Mouse (Mus musculus) frontal cortex, postnatal 14 days (tissue): ENCODE data around the gene Tdg.
"Not testable (repeated sequence)": the region's sequence is repeated elsewhere in the genome, so short reads cannot be mapped to it uniquely, and the experiment has no call there.

Source experiments
- DNase-seq, 2 experiments: peaks; one replicate each; pipeline ENCODE4 v3.0.0; 2022; ENCODE audit warnings: low spot score in 2 of 2

The Tdg gene

DNA sequence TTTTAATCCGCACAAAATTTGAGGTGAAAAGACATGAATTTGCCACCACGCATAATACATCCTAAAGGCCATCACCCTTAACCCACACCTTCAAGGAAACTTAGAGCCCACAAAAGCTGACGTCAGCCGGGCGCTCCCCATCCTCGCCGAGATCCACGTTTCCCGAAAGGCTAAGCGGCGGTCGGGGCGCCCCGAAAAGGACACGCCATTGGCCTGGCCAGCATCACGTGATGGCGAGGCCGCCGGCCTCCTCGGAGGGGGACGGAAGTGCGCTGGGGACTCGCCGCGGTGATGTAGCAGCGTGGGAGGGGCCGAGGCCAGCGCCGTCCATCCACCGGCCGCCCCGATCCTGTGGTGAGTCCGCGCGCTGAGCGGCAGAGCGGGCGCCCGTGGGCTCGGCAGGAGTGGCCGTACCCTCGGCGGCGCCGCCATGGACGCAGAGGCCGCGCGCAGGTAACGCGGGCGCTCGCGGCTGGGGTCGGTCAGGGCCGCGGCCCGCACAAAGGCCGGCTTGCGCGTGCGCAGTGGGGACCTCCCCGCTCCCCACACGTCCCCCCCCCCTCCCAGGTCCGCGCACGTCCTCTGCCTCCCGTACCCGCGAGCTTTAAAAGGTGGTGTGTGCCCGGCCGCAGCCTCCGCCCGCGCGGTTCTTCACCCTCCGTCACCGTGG is at the start of gene Tdg:
Gene Tdg (plus strand): TSS at position 243 of the 670 bp plus-strand sequence.
- peak; percentile 81 to 84 for DNase-seq

DNA sequence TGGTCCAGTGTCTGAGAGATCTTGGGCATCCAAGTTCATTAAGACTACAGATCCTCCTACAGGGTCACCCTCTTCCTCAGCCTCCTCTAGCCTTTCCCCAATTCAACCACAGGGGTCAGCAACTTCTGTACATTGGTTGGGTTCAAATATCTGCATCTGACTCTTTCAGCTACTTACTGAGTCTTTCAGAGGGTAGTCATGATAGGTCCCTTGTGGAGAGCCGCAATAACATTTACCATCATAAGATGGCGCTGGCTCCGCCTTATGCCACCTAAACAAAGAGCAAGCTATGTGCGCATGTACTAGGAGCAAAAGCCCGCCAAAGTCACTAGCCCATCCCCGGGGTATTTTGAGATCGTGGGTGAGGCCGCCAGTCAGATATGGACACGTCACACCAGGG is 40.0 kb upstream of the Tdg start:
- DNase-seq = not testable (repeated sequence)

DNA sequence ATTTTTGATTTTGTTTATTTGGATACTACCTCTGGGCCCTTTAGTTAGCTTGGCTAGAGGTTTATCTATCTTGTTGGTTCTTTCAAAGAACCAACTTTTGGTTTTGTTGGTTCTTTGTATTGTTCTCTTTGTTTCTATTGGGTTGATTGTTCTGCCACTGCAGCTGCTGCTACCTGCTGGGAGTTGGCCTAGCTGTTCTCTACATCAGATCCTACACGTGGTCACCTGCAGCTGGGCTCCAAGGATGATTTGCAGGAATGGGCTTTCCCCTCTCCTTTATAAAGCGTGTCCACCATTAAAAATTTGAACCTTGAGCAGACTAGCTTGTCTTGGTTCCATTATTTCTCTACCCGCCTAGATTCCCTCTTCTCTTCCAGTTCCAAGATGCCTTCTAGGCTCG is 35.2 kb upstream of the Tdg start:
- DNase-seq = not testable (repeated sequence)

DNA sequence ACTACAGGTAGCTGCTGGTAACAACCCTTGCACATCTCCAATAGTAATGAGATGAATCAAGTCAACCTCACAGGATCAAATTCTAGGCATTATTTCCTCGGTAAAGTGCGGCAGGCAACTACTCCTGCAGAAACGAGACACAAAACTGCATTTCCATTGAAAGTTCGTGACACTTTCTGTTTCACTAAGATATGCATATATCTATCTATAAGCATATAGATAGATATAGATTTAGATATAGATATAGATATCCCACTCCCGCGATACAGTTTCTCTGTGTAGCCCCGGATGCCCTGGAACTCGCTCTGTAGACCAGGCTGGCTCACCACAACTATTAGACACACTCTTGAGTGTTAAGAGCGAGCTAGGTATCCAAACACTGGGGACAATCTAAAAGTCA is 7.4 kb upstream of the Tdg start:
- no peak for DNase-seq

DNA sequence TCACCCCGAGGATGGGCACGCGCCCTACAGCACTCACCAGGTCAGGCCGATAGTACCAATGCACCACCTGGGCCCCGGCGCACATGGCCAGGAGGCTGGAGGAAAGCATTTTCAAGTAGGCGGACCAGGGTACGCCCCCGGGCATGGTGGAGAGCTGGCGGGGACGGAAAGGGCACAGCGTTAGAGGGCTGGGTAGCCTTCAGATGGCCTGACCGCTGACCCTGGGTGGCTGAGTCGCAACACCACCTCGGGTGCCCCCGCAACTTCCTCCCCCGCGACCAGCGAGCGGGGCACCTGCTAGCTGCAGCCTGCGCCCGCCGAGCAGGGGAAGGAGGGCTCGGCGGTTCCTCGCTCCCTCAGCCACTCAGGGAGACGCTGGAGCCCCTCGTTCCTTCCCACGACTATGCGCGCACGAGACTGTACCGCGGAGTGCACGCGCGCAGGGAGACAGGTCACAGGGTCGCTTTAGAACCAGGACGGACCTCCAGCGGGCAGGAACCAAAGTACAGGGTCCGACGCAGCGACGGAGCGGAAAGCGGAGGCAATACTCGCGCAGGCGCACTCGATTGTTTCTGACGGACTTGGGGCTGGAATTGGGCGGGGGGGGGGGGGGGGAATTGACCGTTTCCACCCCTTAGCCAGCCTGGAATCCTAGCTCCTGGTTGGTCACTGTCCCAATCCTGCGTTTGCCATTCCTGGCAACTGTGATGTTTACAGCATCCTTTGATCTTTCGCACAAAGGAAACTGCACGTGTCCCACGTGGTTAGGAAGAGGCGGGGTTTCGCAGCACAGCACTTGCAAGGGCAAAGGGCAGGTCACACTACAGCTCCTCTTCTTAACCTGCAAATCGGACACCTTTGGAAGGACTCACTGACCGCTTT is 6.7 kb upstream of the Tdg start, which contains the start of gene 1190007I07Rik:
Gene 1190007I07Rik (minus strand): TSS at position 558 of the 882 bp plus-strand sequence.
- DNase-seq = peak; percentile 74 to 77

DNA sequence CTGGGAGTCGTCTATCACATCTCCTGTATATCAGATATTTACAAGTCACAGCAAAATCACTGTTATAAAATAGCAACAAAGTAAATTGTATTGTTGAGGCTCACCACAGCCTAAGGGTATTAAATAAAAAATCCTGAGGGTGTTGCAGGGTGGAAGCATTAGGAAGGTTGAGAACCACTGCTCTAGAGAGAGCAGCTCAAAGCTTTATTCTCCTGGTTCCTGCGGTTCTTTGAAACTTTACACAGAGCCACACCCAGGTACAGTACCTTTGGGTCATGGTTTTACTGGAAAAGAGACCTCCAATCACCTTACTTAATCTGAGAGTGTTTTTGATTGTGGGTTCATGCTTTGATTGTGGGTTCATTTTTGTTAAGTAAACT is 6.1 kb upstream of the Tdg start:
- DNase-seq = not testable (repeated sequence)

DNA sequence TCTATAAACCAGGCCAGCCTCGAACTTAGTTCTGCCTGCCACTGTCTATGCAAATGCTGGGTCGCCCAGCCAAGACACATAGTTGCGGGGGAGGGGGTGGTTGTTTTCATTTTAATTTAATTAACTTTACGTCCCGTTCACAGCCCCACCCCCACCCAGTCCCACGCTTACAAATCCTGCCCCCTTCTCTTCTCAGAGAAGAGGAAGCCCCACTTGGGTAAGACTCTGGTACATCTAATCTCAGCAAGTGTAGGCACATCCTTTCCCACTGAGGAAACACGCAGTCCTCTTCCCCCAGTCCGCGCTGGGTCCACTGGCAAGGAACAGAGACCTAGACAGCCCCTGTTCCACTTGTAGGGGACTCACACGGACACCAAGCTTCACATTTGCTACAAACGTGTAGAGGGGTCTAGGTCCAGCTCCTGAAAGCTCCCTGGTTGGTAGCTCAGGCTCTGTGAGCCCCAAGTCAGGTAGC is 480 bp upstream of the Tdg start:
- no peak for DNase-seq

DNA sequence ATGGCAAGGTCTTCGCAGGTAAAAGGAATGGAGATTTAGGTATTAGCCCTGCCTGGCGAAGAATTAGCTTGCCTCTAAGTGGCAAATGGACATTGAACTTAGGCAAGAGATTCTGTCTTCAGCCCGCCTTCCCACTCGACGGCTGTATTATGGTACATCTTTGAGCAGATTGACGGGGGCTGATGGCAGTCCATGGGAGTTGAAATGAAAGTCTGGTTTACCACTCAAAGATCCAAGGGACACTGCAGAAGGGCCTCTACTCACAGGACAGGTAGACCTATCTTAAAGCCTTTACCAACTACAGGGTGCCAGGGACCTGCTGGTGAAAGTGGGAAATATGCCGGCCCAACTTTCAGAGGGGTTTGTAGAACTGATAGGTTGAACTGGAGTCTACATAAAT is 869 bp downstream of the Tdg start:
- no peak for DNase-seq

DNA sequence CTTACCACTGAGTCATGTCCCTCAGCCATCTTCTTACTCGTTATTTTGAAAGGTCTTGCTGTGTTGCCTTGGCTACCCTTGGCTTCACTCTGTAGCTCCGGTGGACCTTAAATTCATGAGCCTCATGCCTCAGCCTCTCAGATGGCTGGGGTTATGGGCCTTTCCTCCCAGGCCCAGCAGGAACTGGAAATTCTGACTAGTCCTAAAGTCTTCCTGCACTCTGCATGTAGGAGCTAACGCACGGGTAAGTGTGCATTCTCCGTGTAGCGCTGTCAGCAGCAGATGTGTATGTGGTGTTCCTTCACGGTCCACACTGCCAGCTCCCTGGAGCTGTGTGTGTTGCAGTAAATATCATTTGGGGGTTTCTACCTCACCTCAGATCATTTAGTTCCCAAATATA is 1.5 kb downstream of the Tdg start:
- no peak for DNase-seq

DNA sequence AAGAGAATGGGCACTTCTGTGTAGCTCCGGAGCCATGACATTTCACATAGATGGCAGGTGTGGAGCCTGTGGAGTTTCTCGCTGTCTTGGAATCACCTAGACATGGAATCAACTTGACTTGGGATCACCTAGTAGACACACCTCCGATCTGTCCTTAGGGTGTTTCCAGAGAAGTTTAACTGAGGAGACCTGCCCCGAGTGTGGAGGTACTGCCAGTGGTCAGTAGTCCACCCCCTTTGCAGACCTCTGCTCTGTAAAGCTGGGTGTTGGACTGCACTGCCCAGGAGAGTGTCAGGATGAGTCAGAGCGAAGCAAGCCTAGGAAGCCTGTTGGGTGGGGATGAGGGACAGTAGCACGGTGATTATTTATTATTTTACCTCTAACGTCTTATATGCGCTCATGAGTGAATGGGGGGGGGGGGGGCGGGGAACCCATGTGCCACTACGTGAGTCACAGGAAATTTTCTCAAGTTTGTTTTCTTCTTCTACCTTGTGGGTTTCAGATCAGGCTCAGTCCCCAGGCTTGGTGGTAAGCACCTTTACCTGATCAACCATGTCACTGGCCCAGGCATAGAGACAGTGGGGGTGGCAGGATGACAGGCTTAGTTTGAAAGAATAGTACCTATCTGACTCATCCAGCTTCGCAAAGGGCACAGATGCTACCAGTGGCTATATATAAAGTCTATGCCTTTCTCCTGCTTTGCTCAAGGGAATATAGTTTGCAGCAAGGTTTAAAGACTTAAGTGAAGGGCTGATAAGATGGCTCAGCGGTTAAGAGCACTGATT is 3.1 kb downstream of the Tdg start:
- DNase-seq = no peak

DNA sequence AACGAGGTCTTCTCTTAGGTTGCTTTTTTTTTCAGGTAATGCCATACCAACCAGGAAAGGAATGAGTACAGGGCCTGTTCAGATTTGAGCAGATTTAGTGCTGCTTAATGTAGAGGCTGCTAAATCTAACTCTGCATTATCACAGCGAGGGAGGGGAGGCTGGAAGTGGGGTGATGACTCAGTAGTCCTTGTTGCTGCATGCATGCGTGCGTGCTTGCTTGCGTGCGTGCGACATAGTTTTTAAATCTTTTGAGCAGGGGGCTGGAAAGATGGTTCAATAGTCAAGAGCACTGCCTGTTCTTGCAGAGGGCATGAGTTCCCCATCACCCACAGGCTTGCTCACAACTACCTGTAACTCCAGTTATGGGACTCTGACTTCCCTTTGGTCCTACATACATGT is 4.7 kb downstream of the Tdg start:
- no peak for DNase-seq

DNA sequence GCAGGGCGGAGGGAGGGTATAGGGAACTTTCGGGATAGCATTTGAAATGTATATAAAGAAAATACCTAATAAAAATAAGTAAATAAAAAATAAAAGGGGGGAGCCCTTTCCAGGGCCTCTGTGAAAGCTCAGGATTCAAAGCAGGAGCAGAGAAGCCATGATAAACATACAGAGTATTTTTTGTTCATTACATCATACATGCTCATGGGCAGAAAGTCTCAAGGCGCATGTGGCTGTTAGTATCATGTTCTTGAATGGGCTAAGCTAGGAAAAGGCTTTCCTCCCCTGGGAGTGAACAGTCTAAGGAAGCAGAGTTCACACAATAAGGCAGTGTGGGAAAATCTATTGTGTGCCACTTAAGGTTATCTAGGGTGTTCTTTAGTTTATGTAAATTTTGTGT is 6.7 kb downstream of the Tdg start:
- DNase-seq = no peak

DNA sequence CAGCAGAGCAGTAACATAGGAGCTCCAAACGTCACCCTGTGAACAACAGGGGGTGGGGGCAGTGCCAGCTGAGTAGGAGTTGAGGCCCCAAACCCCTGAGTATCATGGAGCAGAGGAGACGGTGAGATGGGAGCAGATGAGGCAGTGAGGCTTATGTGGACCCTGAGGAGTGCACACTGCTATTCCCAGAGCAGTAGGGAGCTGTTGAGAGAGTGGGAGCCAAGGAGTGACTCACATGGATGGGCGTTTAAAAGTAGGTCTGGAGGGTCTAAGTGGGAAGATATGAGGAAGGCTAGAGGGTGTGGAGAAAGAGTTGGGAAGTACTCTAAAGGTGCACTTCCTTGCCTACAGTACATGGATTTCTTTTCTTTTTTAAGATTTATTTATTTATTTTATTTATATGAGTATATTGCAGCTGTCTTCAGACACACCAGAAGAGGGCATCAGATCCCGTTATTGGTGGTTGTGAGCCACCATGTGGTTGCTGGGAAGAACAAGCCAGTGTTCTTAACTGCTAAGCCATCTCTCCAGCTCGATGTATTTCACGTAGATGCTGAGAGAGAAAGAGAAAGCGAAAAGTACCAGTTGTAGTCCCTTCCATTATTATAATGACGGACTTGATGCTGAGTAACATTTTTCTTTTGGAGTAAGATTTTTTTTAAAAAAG is 9.5 kb downstream of the Tdg start:
- no peak for DNase-seq

DNA sequence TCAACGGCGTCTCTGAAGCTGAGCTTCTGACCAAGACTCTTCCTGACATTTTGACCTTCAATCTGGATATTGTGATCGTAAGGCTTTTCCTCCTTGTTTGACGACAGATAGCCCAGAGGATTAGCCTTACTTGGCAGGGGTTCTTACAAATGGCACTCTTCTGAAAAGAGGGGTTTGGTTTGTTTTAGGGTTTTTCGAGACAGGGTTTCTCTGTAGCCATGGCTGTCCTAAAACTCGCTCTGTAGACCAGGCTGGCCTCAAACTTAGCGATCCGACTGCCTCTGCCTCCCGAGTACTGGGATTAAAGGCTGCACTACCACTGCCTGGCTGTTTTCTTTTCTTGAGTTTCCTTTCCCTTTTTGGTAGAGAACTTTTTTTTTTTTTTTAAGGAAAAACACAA is 11.9 kb downstream of the Tdg start:
- DNase-seq = no peak

DNA sequence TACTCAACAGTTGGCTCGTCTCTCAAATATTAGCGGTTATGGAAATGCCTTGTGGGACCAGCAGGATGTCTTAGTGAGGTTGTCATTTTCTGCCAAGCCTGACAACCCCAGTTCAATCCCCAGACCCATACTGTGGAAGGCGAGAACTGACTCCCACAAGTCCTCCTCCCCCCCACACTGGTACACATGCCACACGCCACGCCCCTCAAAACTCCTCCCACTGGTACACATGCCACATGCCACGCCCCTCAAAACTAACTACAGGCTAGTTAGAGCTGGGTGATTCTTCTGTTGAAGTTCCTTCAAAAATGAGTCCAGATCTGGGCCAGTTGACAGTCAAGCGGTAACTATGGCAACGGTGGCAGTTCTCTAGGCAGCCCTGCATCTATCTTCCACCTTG is 16.5 kb downstream of the Tdg start:
- DNase-seq = no peak

DNA sequence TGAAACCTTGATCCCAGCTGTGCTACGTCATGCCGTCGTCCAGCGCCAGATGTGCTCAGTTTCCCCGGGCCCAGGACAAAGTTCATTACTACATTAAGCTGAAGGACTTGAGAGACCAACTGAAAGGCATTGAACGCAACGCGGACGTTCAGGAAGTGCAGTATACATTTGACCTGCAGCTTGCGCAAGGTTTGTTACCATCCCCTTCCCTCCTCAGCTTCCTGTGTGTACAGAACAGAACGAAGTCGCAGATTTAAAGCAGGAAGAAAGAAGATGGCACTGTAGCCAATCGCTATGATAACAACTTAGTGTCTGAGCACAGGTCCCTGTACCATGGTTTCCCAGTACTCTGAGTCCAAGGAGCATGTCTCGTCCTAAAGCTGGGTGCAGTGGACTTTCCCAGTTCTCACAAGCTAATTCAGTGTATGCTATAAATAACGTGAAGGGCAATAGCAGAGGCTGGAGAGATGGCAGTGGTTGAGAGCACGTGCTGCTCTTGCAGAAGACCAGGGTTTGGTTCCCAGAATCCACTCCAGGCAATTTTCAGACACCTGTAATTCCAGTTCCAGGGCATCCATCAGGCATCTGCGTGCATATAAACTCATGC is 17.7 kb downstream of the Tdg start:
- no peak for DNase-seq

DNA sequence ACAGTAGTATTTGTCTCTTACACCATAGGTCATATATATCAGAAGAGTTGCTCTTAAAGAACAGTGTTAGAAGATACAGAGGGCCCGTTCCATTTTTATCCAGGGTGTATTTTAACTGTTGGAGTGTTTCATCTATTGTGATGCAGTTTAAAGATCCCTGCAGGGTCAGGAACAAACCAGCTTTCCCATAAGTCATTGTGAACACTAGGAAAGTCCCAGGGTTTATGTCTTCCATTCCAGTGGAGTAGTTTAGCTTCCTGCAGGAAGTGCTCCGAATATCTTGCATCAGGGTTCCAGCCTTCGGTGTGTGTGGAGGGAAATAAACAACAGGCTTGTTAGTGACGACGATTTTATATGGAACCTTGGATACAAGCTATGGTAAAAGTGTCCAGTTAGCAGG is 21.6 kb downstream of the Tdg start:
- DNase-seq = no peak

DNA sequence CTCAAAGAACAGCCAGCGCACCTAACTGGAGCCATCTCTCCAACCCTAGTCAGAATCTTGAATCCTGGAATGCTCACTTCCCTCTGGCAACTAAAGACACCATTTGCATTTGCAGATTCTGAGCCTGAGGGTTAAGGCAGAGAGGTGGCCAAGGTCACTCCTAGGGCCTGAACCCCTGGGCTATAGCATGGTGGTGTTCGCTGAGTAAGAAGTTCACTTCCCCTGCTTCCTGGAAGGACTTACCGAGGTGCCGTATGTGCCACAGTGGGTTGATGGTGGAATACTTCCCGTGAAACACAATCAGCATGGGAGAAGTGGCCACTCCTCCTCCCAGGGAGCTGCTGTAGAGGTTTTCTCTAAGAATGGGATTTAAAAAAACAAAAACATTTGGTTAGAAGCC is 23.0 kb downstream of the Tdg start:
- DNase-seq = no peak

DNA sequence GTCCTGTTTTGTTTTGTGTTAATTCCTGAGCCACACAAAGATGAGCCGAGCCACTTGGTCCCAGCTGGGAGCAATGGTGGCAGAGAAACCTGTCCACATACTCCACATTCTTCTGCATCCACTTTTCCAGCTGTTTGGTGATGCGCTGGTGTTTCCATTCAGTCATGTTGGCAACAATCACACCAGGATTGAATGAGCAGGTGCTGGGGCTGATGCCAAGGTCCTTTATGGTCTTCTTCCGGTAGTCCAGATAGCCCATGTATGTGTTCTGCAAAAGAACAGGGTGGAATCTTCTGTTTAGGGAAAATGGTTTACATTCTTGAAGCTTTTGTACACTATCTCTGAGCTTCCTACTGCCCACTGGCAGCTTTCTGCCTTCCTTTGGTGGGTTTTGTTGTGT is 25.0 kb downstream of the Tdg start:
- no peak for DNase-seq

DNA sequence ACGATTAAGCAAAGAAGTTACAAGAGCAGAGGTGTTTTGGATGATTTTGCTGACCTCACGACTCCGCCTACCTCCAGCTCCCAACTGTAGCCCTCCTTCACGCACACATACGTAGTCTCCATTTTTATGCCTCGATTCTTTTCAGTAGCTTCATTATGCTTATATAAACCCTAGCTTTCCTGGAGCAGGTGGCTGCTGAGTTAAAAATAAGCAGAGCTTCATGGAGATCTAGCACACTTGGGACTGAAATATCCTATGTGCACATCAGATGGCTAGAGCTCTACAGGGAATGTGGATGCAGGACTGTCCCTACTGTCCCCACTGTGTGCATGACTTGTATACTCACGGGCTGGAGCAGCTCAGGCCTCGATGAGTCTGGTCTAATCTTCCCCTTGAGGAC is 32.2 kb downstream of the Tdg start:
- peak; percentile 27 to 46 for DNase-seq

DNA sequence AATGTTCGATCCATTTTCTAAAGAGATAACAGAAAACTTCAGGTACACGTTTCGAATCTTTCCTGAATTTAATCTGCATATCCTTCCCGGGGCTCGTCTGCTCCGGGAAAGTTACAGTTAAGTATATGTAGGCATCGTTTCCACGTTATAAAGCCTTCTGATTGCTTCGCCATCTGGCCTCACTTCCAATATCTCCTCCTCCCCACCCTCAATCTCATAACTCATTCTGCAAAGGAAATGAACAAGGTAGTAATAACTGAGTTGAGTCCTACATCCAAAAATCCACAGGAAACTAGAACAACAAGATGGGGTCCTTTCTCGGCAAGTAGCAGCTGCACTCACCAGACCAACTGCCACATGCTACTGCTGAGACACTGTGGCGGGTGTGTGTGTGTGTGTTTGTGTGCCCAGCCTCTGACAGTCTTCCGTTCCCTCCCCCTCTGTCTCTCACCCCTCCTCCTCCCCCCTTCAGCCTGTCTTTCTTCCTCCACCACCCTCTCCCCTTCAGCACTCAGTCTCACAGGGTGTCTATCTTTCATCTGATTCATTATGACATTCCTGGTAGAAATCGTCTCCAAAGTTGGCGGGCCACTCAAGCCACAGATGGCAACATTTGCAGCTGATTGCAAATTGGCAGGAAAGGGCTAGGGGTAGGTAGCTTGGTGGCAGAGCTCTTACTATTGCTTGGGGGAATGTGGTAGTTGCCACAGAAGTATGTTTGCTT is 32.8 kb downstream of the Tdg start:
- peak in 1 of 2 experiments; percentile 17 for DNase-seq
